Mouse (Mus musculus) CH12.LX (cell line): ENCODE data around the gene Irf2bp2.

Source experiments
- CTCF ChIP-seq, 2 experiments: IDR thresholded peaks in 1 of 2; conservative IDR thresholded peaks in 1 of 2; 2 replicates each; pipeline ENCODE4 v1.5.1; 2011 to 2012; ENCODE audit warnings: low read depth in 2 of 2, low read length in 2 of 2, improper control_type of control experiment in 1 of 2, inconsistent platforms in 1 of 2, mild to moderate bottlenecking in 1 of 2, moderate library complexity in 1 of 2
- ELF1 ChIP-seq: IDR thresholded peaks from 2 replicates; pipeline ENCODE4 v1.6.1; 2014; ENCODE audit warnings: low read depth, mild to moderate bottlenecking, inconsistent platforms, low read length, improper control_type of control experiment
- HCFC1 ChIP-seq: IDR thresholded peaks from 2 replicates; pipeline ENCODE4 v1.6.1; 2012; ENCODE audit warnings: low read depth, mild to moderate bottlenecking, inconsistent platforms, low read length, improper control_type of control experiment
- POLR2A ChIP-seq: IDR thresholded peaks from 2 replicates; pipeline ENCODE4 v1.6.1; 2011; ENCODE audit warnings: low read depth, mild to moderate bottlenecking, improper control_type of control experiment, low read length

DNA sequence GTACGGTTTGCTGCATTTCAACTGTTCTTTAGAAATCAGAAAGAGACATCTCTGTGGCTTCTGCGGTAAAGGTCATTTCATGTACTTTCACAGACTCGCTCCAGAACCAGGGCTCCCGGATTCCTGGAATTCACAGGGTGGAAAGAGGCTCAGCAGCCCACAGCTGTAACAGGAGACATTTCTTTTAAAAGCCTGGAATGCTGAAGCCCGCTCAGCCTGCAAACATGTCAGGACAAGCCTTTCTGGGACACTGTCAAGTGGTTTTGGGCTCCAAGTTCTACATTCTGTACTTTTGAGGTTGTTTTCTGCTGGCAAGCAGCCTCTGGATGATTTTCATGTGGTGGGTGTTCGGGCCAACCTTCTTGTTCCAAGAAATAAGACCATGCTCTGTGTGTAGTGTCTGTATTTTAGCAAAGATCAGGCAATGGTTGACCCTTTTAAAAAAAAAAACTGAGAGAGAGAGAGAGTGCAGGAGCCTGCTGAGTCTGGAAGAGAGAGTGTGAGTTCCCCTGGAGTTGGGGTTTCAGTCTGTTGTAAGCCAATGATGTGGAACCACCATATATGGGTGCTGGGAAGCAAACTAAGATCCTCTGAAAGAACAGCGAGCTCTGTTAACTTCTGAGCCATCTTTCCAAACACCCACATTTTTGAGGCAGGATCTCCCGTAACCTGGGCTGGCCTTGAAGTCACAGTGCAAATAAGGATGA lies 9.6 kb upstream of the Irf2bp2 start:
- TF ChIP-seq HCFC1 (no peak), CTCF (conservative IDR thresholded peaks at IDR 0.05 in 1 of 2, IDR thresholded peaks at IDR 0.05 in 1 of 2; ENCODE audit: low read depth in 2 of 2, low read length in 2 of 2) (no peak), POLR2A (no peak), ELF1 (no peak)
